Mouse (Mus musculus): ENCODE measurements around the gene Patl2. TPM values are rescaled to one million over a fixed set of nuclear protein-coding genes. Genes with fewer than 3 reads are reported as not detected.

Patl2 gene
- total RNA-seq, 2 experiments from 2014 or later, result not detected

DNA sequence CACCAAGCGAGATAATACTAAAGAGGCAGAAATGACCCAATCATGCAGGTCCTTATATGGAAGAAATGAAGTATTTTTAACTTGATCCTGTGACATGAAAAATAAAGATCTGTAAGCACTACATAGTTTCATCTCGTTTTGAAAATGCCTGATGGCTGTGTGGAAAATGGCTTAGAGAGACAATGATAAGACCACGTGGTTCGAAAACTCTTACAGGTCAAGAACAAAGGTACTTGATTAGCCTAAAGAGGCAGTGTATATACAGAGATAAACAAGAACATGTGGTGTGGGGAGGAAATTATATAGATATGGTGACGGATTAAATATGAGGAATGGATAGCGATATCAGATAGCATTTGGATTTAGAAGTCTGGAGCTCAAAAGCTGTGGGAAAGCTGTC is 14.7 kb downstream of the Patl2 start:
- no peak for DNase-seq

- DNase-seq, result no peak
These were observed 21.7 kb downstream of the Patl2 start for GRCm38 (mm10) chr2:122164293-122164692.

DNA sequence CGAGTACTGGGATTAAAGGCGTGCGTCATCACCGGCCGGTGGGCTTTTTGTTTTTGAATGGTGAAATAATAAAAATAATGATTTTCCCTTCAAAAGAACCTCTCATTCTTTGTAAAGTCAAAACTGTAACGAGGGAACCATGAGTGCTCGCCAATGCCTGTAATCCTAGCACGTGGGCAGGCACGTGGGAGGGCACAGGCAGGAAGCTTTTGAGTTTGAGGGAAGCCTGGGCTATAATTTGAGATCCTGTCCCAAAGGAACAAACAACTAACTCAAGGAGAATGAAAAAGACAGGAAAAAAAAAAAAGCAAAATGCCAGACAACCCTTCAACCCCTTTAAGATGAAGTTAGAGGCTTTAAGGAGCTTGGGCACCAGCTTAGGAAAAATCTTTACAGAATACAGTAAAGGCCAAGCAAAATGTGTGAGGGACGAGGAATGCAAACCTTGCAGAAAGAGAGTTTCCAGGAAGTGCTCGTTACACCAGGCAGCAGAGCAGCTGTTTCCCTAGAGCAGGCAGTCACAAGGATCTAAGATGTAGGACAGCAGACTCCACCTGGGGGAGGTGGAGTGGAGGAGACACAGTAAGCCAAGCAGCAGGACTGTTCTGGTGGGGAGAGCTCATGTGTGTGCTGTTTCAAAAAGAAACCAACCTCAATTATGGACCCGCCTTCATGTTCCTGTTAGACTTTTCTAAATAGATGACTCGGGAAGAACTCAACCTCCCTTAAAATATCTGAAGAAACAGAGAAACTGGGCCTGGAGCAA is 22.4 kb downstream of the Patl2 start:
- no peak for DNase-seq

GRCm38 (mm10) chr2:122162529-122162928 is 23.5 kb downstream of the Patl2 start:
- no peak for DNase-seq

DNA sequence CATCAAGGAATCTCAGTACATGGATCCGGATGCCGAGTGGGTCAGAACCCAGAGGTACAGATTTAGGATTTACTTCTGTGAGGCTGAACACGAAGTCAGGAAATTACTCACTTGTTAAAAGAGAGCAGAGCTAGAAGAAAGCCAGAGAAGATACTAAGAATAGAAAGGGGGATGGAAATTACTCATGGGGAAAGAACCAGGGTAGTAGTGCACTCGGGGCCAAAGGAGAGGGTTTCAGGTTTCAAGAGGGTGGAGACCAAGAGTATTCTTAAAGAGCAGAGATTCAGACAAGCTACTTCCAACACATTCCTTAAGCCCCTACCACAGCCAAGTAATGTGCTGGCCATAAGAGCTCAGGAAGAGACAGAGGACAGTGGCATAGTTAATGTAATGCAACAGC is 24.4 kb downstream of the Patl2 start:
- no peak for DNase-seq

DNA sequence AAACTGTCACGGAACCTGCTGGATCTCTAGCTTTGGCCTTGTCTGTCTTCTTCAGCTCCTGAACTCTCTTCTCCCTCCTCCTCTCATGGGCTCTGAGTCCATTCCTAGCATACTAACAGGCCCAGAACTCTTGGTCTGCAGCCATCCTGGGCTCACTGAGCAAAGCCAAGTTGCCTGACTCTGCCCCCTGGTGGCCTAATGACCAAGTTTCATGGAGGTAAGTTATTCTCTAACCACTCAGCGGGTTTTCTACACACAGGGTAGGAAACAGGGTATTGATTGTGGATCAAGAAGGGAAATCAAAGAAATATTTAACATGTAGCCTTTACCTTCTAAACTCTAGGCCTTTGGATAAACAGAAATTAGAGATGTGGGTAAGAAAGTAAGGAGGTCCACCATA is 25.3 kb downstream of the Patl2 start, which contains the start of gene Trim69:
Gene Trim69, plus strand, starts transcription at position 21 of the 400 bp plus-strand sequence.
- peak; percentile 91 for DNase-seq

- no peak for DNase-seq
These were observed 26.3 kb downstream of the Patl2 start for GRCm38 (mm10) chr2:122159667-122160066.

GRCm38 (mm10) chr2:122158362-122158802 is 27.6 kb downstream of the Patl2 start:
- DNase-seq, result no peak

GRCm38 (mm10) chr2:122157561-122157960 is 28.4 kb downstream of the Patl2 start:
- no peak for DNase-seq

- no peak for DNase-seq
These were observed 29.8 kb downstream of the Patl2 start for GRCm38 (mm10) chr2:122156051-122156700.

DNA sequence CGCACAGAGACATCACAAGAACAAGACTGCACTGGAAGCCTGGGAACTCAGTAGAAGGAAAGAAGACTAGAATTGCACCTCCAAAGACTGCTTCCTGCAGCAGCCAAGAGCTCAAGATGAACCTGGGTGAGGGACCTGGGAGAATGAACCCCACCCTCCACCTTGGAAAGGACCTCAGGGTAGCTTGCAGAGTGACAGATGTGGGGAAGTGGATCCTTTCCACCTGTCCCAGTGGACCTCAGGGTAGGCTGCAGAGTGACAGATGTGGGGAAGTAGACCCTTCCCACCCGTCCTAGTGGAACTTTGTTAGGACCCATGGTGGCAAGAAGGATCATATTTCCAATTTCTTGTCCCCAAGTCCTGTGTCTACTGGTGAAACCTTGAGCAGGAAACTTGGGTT is 30.7 kb downstream of the Patl2 start:
- no peak for DNase-seq

- no peak for DNase-seq
These were observed 31.5 kb downstream of the Patl2 start for GRCm38 (mm10) chr2:122154479-122154878.

DNA sequence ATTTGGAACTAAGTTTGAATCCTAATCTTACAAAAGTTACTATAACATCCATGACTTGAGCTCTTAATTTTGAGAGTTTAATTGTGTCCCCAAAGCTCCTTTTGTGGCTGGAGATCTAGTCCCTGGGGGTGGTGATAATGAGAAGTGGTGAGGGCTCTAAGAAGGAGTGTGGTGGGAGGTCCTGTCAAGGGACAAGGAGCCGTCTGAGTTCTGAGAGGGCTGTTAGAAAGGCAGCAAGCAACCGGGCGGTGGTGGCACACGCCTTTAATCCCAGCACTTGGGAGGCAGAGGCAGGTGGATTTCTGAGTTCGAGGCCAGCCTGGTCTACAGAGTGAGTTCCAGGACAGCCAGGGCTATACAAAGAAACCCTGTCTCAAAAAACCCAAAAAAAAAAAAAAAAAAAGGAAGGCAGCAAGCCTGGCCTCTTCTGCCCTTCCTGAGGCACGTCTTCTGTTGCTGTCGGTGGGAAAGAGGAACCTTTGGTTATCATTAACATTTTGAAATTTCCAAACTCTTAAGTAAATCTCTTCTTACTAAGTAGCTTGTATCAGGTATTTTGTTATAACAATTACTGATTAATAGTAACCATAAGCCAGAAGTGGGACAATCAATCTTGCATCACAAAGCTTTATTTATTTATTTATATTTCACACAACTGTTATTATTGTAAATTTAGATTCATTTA is 32.2 kb downstream of the Patl2 start:
- no peak for DNase-seq

DNA sequence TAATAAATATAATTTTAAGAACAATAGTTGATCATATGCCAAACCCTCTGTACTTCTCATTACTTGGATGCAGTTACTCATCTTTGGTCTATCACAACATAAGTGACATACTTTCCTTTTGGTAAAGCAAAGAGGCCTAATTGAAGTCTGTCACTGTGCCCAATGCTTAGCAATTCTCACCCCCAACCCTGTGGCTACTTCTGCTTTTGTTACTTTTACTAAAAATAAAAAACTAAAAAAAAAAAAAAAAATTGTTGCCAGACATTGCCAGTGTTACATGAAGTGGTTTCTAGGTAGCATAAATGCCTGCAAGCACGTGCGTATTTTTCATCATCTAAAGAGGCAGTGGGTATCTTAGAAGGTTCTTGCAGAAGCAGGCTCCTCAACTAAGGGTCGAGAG is 33.1 kb downstream of the Patl2 start:
- DNase-seq, result no peak

- DNase-seq, result no peak
These were observed 34.8 kb downstream of the Patl2 start for GRCm38 (mm10) chr2:122151221-122151620.

- no peak for DNase-seq
These were observed 36.3 kb downstream of the Patl2 start for GRCm38 (mm10) chr2:122149716-122150115.

- no peak for DNase-seq
These were observed 36.7 kb downstream of the Patl2 start for GRCm38 (mm10) chr2:122149316-122149715.

DNA sequence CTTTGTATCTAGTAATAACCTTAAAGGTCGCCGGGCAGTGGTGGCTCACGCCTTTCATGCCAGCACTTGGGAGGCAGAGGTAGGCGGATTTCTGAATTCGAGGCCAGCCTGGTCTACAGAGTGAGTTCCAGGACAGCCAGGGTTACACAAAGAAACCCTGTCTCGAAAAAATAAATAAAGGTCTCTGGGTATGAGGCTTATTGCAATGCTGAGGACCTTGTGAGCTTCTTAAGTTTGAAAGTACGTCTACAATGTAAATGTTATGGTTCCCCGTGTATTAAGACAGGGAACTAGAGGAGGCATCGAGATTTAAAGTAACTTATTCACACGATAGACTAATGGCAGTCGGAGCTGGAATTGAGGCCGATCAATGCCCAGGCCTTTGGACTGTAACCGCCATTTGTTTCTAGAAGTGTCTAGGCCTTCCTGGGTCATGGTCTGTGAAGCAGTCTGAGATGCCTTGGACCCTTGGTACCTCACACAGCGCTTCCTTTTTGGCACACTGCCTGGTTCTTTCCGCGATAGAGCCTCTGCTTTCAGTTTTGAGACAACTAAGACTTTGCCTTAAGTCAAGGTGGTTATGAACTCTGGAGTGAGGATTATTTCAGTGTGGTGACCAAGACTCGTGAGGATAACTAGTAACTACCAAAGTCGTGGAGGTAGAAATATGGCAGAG is 37.6 kb downstream of the Patl2 start:
- peak; percentile 78 for DNase-seq

- DNase-seq, result peak; percentile 96
These were observed 38.3 kb downstream of the Patl2 start, which contains the start of gene B2m for GRCm38 (mm10) chr2:122147508-122148241. B2m (plus strand) TSS chr2:122147686.

DNA sequence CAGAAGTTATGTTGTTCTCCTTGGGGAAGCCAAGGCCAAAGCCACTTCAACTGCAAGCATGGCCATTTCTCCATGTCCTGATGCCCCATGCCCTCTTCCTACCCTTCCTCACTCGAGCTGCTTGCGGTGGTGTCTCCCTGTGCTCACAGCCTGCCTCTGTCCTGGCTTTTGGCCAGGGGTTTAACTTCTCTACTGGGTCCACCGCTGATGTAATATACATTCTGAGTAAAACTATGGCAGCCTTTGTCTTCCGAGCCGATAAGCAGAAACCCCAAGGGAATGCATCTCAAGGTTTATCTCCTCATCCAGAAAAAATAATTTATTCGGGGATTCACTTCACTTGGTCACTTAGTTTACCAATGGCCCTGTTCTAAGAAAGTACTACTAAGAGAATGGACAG is 39.3 kb downstream of the Patl2 start:
- DNase-seq, result peak; percentile 41

- no peak for DNase-seq
These were observed 40.2 kb downstream of the Patl2 start for GRCm38 (mm10) chr2:122145756-122146155.

- no peak for DNase-seq
These were observed 42.9 kb downstream of the Patl2 start for GRCm38 (mm10) chr2:122143111-122143510.
